Mouse (Mus musculus) neural tube, embryonic 13.5 days (tissue): ENCODE measurements around the gene Bcl11a. TPM values are rescaled to one million over a fixed set of nuclear protein-coding genes. Genes with fewer than 3 reads are reported as not detected.

Experiments
- ATAC-seq: fragments of 200-750 bp; cut with Nextera tagmentation; 2 replicates; pipeline ENCODE4 v1.8.0; 2017; ENCODE audit warnings: low read depth, mild to moderate bottlenecking, moderate TSS enrichment, moderate library complexity
- H3K27ac ChIP-seq: fragments of 300-500 bp; sonication (generic); replicated peaks from 2 replicates; pipeline ENCODE4 v1.5.1; 2015; ENCODE audit warnings: moderate library complexity, mild to moderate bottlenecking, inconsistent platforms
- H3K27me3 ChIP-seq: fragments of 300-500 bp; sonication (generic); 2 replicates; pipeline ENCODE4 v1.6.1; 2015; ENCODE audit warnings: mild to moderate bottlenecking, inconsistent platforms
- H3K36me3 ChIP-seq: fragments of 300-500 bp; sonication (generic); 2 replicates; pipeline ENCODE4 v1.6.1; 2015; ENCODE audit warnings: mild to moderate bottlenecking, inconsistent platforms
- H3K4me1 ChIP-seq: fragments of 300-500 bp; sonication (generic); replicated peaks from 2 replicates; pipeline ENCODE4 v1.6.1; 2015; ENCODE audit warnings: inconsistent platforms
- H3K4me2 ChIP-seq: fragments of 300-500 bp; sonication (generic); 2 replicates; pipeline ENCODE4 v1.6.1; 2015; ENCODE audit warnings: inconsistent platforms, mild to moderate bottlenecking, moderate library complexity
- H3K4me3 ChIP-seq: fragments of 300-500 bp; sonication (generic); 2 replicates; pipeline ENCODE4 v1.5.1; 2015; ENCODE audit warnings: mild to moderate bottlenecking, inconsistent platforms
- H3K9ac ChIP-seq: fragments of 300-500 bp; sonication (generic); 2 replicates; pipeline ENCODE4 v1.6.1; 2015; ENCODE audit warnings: moderate library complexity, mild to moderate bottlenecking, inconsistent platforms
- H3K9me3 ChIP-seq: fragments of 300-500 bp; sonication (generic); 2 replicates; pipeline ENCODE4 v1.6.1; 2016; ENCODE audit warnings: inconsistent platforms
- WGBS: fragments of 180-500 bp; shearing (Covaris S2); methylation state at CpG from one replicate; pipeline ENCODE4 v1.1.7; 2015; 5-methylcytosine and 5-hydroxymethylcytosine counted together
- polyA plus RNA-seq: library from polyadenylated mRNA; unstranded; fragments of >200 nt; fragmentation: Nextera tagmentation; extraction: Ambion mirVana; gene quantifications from 2 replicates; pipeline ENCODE4 v1.2.1, GENCODE M21; 2015

Gene Bcl11a
- 125 and 131 TPM in 2 replicates for polyA plus RNA-seq

DNA sequence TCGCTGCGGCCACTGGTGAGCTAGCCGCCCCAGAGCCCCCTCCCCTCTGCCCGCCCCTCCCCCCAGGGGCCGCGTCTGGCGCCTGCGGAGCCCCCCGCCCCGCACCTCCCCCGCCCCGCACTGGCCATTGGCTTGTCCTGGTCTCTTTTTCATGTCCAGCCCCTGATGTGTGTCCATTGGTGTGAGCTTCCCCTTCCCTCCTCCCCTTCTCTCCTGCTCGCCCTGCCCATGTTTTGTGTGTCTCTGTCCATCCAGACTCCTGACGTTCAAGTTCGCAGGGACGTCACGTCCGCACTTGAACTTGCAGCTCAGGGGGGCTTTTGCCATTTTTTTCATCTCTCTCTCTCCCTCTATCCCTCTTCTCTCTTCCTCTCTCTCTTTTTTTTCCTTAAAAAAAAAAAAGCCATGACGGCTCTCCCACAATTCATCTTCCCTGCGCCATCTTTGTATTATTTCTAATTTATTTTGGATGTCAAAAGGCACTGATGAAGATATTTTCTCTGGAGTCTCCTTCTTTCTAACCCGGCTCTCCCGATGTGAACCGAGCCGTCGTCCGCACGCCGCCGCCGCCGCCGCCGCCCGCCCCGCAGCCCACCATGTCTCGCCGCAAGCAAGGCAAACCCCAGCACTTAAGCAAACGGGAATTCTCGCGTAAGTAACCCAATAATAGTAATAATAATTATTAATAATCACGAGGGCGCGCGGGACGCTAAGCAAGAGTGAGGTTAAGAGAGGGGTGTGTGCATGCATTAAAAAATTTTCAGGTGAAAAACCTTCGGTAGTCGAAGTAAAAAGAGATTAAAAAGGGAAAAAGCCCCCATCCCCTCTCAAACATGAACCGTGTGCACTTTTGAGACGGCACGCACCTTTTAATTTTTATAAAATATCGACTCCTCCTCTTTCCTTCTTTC is at the start of gene Bcl11a:
Gene Bcl11a (plus strand): TSS at position 262 of the 911 bp plus-strand sequence.
- Histone ChIP-seq H3K36me3 (no peaks in the 10 kb centered on the region), H3K9me3 (no peaks in the 10 kb centered on the region), H3K27ac (peak within 1 kb of the TSS; percentile 99), H3K27me3 (no peaks in the 10 kb centered on the region), H3K4me2 (peak within 1 kb of the TSS; percentile 78), H3K9ac (peak within 1 kb of the TSS; percentile 98), H3K4me3 (peak within 1 kb of the TSS; percentile 81), H3K4me1 (peaks cover 42% of the 10 kb centered on the region)
- peak; percentile 55 for ATAC-seq
- whole genome bisulfite sequencing = under 1% methylated on average over 38 of the region's 51 CpGs

DNA sequence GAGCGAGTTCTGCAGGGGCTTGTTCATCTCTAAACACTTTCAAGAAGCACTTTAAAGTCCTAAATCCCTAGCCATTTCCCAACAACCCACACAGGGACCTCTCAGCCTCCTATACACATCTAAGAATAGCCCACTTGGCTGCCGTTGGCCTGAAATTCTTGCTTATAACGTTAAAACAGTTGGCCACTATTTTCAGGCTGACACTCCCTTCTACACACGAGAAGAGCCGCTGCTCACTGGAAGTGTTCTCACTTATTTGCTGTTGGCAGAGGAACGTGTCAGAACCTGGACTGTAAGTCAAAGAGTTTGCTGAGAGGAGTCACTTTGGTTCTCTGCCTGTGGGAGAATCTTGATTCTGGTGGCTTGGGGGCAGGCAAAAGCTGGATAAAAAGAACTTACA is 33.8 kb upstream of the Bcl11a start:
- no peak overlapping the region for H3K4me3 ChIP-seq
- H3K4me2 ChIP-seq = no peak overlapping the region
- no peak overlapping the region for H3K27ac ChIP-seq
- no peak overlapping the region for H3K9ac ChIP-seq
- no peaks in the 10 kb centered on the region for H3K9me3 ChIP-seq
- 85% methylated on average over 6 of the region's 6 CpGs for WGBS
- H3K36me3 ChIP-seq = no peaks in the 10 kb centered on the region
- H3K4me1 ChIP-seq = no peaks in the 10 kb centered on the region
- ATAC-seq = no peak
- no peaks in the 10 kb centered on the region for H3K27me3 ChIP-seq

DNA sequence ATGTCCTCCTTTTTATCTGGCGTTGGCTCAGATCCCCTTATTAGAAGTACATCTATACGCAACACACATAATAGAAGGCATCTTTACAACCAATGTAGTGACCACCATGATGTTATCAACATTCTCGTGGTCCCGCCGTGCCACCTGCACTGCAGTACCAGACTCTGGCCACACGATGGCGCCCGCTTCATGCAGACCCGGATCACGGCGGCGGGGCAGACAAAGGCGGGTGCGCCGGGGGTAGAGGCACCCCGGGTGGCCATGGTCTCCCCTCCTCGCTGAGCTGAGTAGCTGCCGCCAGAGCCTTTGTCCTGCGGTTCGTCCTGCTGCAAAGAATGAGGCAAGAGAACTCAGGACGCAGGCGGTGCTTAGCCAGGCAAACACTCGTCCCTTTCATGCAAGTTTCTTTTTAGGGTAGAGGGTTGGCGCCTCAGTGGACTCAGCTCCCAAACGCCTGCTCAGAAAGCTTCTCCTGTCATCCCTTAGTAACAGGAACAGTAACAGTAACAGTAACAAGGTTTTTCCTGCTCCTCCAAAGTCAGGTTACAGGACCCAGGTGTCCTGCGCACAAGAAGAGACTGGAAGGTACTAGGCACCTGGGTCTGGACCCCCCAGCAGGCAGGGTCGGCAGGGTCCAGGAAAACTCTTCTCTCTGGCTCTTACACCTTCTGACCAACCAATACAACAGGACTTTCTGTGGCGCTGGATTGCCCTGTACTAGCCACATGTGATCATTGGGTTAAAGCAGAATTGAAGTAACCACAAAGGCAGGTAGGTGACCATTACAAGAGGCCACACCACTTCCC is 28.4 kb upstream of the Bcl11a start:
- H3K4me1 ChIP-seq = peaks cover 6% of the 10 kb centered on the region; the same call in 1 of the 2 replicates
- peak overlapping the region; percentile 49; the same call in 1 of the 2 replicates for H3K27ac ChIP-seq
- no peaks in the 10 kb centered on the region for H3K36me3 ChIP-seq
- ATAC-seq = peak; percentile 89
- no peaks in the 10 kb centered on the region for H3K27me3 ChIP-seq
- no peaks in the 10 kb centered on the region for H3K9me3 ChIP-seq
- H3K4me2 ChIP-seq = peak overlapping the region; percentile 57
- H3K4me3 ChIP-seq = peak overlapping the region; percentile 43
- 5% methylated on average over 28 of the region's 28 CpGs for WGBS
- H3K9ac ChIP-seq = peak overlapping the region; percentile 70

DNA sequence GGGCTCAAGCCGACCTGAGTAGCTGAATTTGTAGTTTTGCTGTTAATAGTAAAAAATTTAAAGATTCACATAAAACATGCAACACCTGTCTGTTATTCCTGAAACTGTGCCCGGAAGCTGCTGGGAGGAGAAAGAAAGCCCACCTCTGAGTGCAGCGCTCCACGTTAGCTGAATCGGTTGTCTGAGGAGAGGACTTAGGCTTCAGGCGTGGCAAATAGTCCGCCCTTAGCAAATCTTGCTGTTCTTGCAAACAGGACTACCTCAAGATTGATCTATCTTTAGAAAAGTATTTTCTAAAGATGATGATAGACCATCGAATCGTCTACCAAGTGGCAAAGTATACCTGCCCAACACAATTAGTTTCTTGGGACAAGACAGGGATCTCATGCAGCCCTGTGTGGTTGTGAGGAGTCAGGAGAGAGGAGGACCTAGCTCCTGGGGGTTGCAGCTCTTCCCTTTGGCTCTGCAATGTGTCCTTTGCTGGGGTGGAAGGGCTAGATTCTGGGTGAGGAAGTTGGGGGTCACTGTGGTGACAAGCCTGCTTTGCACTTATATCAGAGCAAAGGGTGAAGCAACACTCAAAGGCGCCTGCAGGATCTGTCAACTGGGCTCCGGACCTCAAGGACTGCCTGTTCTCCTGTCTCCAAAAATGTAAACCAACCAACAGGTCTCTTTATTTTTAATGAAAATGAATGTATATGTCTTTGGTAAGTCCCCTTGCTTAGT is 27.7 kb upstream of the Bcl11a start:
- 81% methylated on average over 11 of the region's 11 CpGs for whole genome bisulfite sequencing
- H3K9ac ChIP-seq = 0 out of 2 replicates have a peak overlapping the region, but pooled peaks have one; percentile 70
- no peak for ATAC-seq
- no peak overlapping the region for H3K27ac ChIP-seq
- H3K4me2 ChIP-seq = peak overlapping the region; percentile 57
- no peaks in the 10 kb centered on the region for H3K27me3 ChIP-seq
- H3K4me1 ChIP-seq = peaks cover 6% of the 10 kb centered on the region; the same call in 1 of the 2 replicates
- H3K9me3 ChIP-seq = no peaks in the 10 kb centered on the region
- H3K36me3 ChIP-seq = no peaks in the 10 kb centered on the region
- no peak overlapping the region for H3K4me3 ChIP-seq

DNA sequence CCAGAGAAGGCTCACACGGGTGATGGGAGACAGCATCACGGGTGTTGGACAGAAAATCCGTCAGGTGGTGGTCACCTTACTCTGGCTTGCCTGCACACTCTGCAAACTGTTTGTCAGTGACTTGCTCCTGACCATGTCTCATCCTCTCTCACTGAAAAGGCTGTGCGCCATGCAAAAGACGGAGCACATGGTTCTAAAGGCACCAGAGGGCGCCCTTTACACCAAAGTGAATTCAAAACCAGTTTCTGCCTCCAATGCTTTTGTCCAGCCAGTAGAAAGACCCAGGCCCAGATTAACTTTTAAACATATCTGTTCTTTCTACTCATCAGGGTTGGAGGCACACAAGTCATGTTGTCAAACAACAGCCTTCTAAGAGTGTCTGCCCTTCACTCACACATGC is 25.0 kb upstream of the Bcl11a start:
- Histone ChIP-seq H3K27ac (no peak overlapping the region), H3K9me3 (no peaks in the 10 kb centered on the region), H3K4me3 (no peak overlapping the region), H3K4me1 (peaks cover 6% of the 10 kb centered on the region; the same call in 1 of the 2 replicates), H3K36me3 (no peaks in the 10 kb centered on the region), H3K9ac (no peak overlapping the region), H3K4me2 (no peak overlapping the region), H3K27me3 (no peaks in the 10 kb centered on the region)
- 62% methylated on average over 6 of the region's 6 CpGs for WGBS
- ATAC-seq = no peak

DNA sequence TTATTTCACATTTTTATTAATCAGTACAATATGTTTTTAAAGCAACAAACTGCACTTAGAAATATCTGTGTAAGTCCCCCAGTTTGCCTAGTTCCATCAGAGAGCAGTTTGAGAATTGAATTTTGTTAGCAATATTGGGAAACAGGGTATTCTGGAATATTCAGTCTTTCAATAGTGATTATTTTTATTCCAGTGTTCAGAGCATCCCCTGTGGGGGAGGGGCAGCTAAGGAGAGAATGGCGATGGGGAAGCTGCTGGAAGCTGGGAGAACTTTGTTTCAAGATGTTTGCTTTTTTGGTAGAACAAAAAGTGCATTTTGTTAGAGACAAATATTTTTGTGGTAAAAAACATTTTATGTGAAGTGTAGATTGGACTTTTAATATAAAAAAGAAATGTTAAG is 18.7 kb upstream of the Bcl11a start:
- Histone ChIP-seq H3K27me3 (peaks cover 3% of the 10 kb centered on the region; the same call in 1 of the 2 replicates), H3K4me2 (no peak overlapping the region), H3K4me3 (no peak overlapping the region), H3K27ac (no peak overlapping the region), H3K9me3 (no peaks in the 10 kb centered on the region), H3K4me1 (peaks cover 35% of the 10 kb centered on the region), H3K9ac (no peak overlapping the region), H3K36me3 (no peaks in the 10 kb centered on the region)
- ATAC-seq = no peak
- WGBS = 12% methylated on average over 1 of the region's 1 CpGs

DNA sequence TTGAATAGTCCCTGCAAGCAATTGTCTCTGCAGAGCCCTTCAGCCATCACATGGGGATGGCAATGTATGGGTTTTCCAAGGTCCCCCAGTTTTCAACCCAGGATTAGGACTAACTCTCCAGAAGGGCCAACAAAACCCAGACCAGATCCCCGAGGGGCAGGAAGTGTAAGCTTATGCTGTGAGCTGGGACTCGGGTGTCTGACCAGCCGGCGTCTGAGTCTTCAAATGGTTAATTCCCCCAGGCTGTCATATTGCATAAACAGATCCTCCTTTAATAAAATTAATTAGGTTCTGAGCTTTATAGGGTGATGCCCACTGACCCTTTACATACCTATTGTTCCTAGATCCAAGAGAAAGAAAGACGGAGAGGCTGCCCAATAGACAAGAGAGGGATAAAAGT is 17.4 kb upstream of the Bcl11a start:
- H3K4me1 ChIP-seq = peaks cover 42% of the 10 kb centered on the region
- peak overlapping the region; percentile 60 for H3K9ac ChIP-seq
- peak overlapping the region; percentile 61 for H3K27ac ChIP-seq
- 1% methylated on average over 5 of the region's 5 CpGs for WGBS
- ATAC-seq = no peak
- H3K9me3 ChIP-seq = no peaks in the 10 kb centered on the region
- peaks cover 3% of the 10 kb centered on the region; the same call in 1 of the 2 replicates for H3K27me3 ChIP-seq
- H3K4me3 ChIP-seq = peak overlapping the region; percentile 28
- H3K4me2 ChIP-seq = peak overlapping the region; percentile 58
- H3K36me3 ChIP-seq = no peaks in the 10 kb centered on the region

DNA sequence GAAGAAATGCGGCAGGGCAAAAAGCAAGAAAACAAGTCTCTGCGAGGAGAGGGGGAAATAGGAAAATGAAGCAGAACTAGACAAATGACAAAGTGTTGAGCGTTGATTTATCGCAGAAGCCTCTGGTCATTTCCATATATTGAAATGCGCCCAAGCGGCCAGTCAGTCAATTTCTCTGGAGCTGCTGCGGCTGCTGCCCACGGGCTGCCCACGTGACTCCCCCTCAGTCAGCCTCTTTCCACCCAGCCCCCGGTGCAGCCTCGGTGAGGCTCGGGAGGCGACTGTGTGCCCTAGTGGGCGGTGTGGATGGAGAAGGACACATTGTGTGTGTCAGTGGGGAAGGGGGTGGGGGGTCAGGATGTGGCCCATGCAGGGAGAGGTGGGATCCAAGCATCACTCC is 16.0 kb upstream of the Bcl11a start:
- Histone ChIP-seq H3K4me1 (peaks cover 46% of the 10 kb centered on the region), H3K9ac (peak overlapping the region; percentile 61), H3K9me3 (no peaks in the 10 kb centered on the region), H3K36me3 (no peaks in the 10 kb centered on the region), H3K27ac (peak overlapping the region; percentile 65), H3K4me3 (peak overlapping the region; percentile 32), H3K4me2 (peak overlapping the region; percentile 59), H3K27me3 (peaks cover 3% of the 10 kb centered on the region; the same call in 1 of the 2 replicates)
- under 1% methylated on average over 14 of the region's 14 CpGs for WGBS
- ATAC-seq = peak; percentile 72; the same call in 1 of the 2 replicates

DNA sequence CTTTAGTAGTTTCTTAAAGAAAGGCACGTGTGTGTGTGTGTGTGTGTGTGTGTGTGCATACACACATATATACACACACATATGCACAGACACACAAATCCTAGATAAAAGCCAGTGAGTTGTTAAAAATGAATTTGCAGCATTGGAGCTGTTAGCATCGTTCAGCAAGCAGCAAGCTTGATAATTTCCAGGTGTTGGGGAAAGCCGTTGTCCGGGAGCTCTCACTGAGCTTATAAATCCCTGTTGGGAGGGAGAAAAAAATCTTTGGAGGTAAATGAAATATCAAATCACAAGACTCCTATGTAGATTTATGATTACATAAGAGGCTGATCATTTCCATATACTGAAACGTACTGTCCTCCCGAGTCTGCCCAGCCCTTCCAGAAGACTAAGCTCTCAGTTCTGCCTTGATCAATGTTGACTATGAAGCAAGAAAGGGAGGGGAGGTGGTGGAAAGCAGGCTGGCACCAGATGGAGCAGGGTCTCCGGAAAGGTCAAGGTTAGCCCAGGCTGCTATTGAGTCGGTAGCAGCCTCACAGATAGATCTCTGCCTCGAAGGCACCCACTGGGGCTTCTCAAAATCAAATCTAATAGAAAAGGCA is 15.3 kb upstream of the Bcl11a start:
- Histone ChIP-seq H3K27ac (peak overlapping the region; percentile 65), H3K4me1 (peaks cover 46% of the 10 kb centered on the region), H3K9ac (peak overlapping the region; percentile 34; the same call in 1 of the 2 replicates), H3K4me2 (peak overlapping the region; percentile 9; the same call in 1 of the 2 replicates), H3K36me3 (no peaks in the 10 kb centered on the region), H3K9me3 (no peaks in the 10 kb centered on the region), H3K27me3 (peaks cover 3% of the 10 kb centered on the region; the same call in 1 of the 2 replicates), H3K4me3 (no peak overlapping the region)
- WGBS = 18% methylated on average over 9 of the region's 9 CpGs
- no peak for ATAC-seq

DNA sequence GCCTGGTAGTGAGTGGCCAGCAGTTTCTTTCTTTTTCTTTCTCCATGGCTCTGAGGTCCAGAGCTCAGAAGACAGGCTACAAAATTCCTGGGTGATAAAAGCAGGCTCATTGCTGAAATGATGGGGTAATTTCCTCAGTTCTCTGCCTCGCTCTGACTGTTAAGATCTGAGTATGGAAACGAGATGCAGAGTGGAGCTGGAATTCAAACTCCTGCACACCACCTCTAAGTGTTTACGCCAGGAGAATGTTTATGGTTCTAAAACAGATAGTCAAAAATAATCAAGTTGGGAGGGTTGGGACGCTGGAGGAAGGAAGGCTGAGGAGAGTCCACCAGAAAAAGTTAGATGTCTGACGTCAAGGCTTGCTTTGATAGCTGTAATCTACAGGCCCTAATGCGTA is 13.6 kb upstream of the Bcl11a start:
- no peaks in the 10 kb centered on the region for H3K9me3 ChIP-seq
- peaks cover 46% of the 10 kb centered on the region for H3K4me1 ChIP-seq
- H3K36me3 ChIP-seq = no peaks in the 10 kb centered on the region
- no peak for ATAC-seq
- H3K4me3 ChIP-seq = no peak overlapping the region
- peak overlapping the region; percentile 42; the same call in 1 of the 2 replicates for H3K27ac ChIP-seq
- H3K27me3 ChIP-seq = no peaks in the 10 kb centered on the region
- H3K4me2 ChIP-seq = no peak overlapping the region
- 57% methylated on average over 6 of the region's 6 CpGs for WGBS
- H3K9ac ChIP-seq = no peak overlapping the region

DNA sequence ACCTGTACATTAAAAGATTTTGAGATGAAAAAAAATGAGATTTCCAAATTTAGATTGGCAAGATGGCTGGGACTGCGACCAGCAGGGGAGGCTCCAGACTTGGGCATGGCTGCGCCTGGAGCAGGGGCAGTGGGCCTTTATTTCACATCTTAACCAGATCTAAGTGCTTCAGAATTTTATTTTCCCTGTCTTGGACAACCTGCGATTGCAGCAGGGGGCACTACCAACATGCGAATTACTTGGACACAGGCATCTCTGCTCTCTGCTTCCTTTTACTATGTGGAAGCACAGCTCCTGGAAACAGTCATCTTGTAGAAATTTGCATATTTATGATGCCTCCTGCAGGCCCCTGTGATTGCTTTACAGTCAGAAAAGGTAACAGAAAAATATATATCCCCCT is 12.5 kb upstream of the Bcl11a start:
- ATAC-seq = peak; percentile 70; the same call in 1 of the 2 replicates

More for the DNA sequence above, 12.5 kb upstream of the Bcl11a start:
- Histone ChIP-seq H3K27ac (peak overlapping the region; percentile 59; the same call in 1 of the 2 replicates), H3K4me2 (no peak overlapping the region), H3K36me3 (no peaks in the 10 kb centered on the region), H3K4me1 (peaks cover 44% of the 10 kb centered on the region), H3K9me3 (no peaks in the 10 kb centered on the region), H3K4me3 (no peak overlapping the region), H3K27me3 (no peaks in the 10 kb centered on the region), H3K9ac (no peak overlapping the region)
- WGBS = 32% methylated on average over 4 of the region's 4 CpGs
